Mouse (Mus musculus) thymus, adult 2 months (tissue): Measurements from ENCODE around the gene Hspb1.

Experiments
- CTCF ChIP-seq: fragments of 200-500 bp; IDR thresholded peaks from 2 replicates; pipeline ENCODE4 v1.5.1; 2012; ENCODE audit warnings: mild to moderate bottlenecking, control low read depth, low read length, moderate library complexity, borderline replicate concordance; ENCODE audit not compliant: control insufficient read depth, poor library complexity, insufficient read depth; ENCODE audit errors: extremely low read depth
- POLR2A ChIP-seq: fragments of 200-500 bp; IDR thresholded peaks from 2 replicates; pipeline ENCODE4 v1.6.1; 2012; ENCODE audit warnings: mild to moderate bottlenecking, low read length, control low read depth, moderate library complexity; ENCODE audit not compliant: control insufficient read depth, poor library complexity, insufficient read depth; ENCODE audit errors: extremely low read depth

DNA sequence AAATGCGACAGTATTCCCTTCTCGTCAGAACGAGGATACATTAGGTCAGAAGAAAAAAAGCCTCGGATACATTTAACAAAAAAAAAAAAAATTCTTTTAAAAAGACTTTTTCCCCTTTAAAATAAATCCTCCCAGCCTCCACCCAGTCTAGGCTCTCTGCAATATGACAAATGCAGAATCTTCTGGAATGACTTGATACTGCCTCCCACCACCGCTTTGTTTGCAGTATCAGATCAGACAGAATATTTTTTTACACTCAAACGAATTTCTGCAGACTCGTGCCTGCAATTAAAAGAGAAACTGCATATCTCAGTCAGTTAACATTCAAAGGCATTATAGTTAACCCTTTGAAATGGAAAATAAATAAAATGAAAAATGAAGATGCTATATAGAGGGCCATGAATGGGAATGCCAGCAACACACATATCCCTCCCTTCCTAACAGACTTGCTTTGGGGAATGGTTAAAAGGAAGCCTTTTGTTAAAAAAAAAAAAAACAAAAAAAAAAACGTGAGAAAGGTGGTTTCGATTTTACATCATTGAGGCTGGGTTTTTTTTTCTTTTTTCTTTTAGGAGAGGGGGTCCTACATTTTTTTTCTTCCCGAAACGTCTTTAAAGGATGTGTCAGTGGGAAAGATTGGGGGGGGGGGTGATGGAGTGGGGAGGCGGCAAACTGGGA lies 45.6 kb downstream of the Hspb1 start:
- TF ChIP-seq POLR2A (no peak), CTCF (no peak)
